Mouse (Mus musculus) adrenal gland, adult 2 months (tissue): ENCODE results near the gene Cd86. TPM values are rescaled to one million over a fixed set of nuclear protein-coding genes. Genes with fewer than 3 reads are reported as not detected.

Experiments
- DNase-seq: peaks from one replicate; pipeline ENCODE4 v3.0.0; 2021
- polyA plus RNA-seq: library from polyadenylated mRNA; depleted of rRNA; stranded (reverse); fragments of >200 nt; gene quantifications from 2 replicates; pipeline ENCODE4 v1.2.3, GENCODE M21; 2012
- total RNA-seq, 2 experiments: library from RNA; stranded (reverse); gene quantifications; 2 replicates each; pipeline ENCODE4 v1.2.3; 2021

Cd86 gene
- total and polyA plus RNA-seq, 3 experiments: 0.48 to 2.8 (median 1.6) TPM

DNA sequence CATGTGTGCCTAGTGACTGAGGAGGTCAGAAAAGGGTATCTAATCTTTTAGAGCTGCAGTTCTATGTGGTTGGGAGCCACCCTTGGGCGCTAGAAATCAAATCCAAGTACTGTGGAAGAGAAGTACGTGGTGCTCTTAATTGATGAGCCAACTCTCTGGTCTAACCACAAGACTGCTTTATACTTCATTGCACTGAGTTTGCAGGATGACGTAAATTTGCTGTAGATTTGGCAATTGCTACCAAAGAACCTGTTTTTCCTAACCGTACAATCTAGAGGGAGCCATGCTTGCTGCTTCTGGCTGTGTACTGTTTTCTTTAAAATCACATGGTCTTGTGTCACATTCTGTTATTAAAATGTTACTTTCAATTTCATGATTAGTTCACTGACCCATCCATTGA lies 10.0 kb downstream of the Cd86 start:
- DNase-seq: no peak

DNA sequence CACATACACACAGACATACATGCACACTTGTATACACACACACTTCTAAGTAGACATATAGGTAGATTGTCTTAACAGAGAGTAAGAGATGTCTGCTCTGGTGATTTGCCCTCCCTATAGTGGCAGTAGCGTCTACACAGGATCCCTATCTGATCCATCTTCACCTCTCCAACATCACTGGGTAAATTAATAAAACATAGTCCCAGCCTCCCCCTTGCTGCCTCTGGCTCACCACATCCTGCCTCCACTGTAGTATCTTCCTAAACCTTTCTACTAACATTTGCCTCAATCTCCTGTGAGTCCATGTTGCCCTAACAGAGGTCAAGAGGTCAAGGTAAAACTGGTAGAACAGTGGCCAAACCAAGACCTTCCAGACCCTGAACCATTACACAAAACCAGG lies 10.7 kb downstream of the Cd86 start:
- DNase-seq: no peak

DNA sequence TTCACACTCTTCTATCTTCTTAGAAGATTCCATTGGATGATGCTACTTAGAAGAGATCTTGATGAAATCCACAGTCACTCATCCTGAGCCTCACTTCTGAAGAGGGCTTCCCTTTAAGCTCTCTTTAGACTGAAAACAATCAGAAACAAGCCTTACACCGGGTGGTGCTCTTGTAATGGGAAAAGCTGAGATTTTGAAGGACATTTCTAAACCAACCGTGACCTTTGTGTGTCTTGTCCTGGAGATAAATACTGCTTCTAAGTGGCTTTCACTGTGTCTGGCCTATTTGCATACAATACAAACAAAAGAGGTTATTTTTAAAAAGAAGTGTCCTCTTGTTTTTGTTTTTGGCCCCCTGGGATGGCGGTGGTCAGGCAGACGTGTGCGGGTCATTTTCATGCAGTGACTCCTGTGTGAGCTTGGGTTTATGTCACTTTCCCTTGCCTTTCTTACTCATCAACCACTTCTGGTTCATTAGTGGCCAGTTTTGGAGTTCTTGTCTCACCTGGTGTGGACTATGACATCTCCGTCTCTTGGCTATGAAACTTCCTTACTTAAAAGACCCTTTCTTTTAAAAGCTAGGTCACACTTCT lies 14.6 kb downstream of the Cd86 start:
- no peak for DNase-seq

DNA sequence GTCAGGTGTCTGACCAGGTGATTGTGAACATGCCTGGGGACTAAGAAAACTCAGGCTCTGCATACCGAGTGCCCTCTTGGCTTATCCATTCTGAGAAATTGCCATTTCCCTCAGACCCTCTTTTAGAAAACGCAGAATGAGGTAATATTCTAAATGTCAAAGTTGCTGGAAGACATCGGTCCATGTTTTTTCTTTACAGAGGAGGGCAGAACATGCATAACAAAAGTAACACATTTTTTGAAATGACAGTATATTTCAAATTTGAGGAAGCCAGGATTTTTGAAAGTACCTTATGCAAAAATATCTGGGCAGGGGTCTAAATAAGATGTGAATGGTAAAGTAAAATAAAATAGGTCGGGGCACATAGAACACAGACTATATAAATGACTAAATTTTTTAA lies 15.4 kb downstream of the Cd86 start:
- DNase-seq: no peak

DNA sequence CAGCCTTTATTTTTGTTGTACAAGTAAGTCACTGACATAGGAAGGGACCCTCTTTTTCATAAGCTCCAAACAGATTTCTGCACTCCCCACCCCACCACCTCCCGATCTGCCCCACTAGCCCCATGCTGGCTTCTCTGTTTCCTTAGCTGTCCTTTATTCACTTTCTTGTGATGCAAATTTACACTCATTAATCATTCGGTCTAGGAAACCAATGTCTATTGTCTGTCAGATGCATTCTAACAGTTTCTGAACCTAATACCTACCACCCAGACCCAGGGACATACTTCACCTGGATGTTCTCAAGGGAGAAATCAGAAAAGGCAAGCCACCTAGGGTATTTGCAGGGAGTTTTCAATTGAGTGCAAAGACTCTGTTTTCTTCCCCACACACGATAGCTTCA lies 16.6 kb downstream of the Cd86 start:
- no peak for DNase-seq

DNA sequence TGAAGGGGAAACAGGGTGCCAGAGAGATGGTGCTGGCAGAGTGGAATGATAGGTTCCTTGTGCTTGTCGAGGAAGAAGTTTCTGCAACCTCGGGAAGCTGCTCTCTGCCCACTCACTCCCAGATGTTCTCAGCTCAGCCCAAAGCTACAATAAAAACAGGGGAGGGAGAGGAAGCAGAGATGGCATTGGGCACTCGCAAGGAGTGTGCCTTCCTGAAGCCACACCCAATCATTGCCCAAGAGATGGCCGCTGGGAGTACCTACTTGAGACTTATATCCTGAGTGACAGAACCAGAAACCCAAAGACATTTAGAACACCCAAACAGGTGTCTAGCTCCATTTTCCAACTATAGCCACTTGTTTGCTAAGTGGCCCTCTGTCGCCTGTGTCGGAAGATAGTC lies 20.8 kb downstream of the Cd86 start:
- no peak for DNase-seq

DNA sequence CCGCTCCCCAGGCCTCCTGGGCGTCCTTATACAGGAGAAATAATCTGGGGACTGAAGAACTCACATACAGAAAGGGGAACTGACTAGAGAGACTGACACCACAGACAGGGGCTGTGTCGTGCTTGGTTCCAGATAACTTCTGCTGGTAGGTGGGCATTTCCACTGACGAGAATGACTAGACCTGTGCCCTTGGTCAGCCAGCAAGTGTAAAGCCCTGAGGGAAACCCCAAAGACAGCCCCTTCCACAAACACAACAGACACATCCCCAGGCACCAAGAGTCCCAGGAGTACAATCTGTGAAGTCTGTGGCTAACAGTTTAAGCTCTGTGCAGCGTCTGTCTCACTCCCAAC lies 23.2 kb downstream of the Cd86 start:
- no peak for DNase-seq

DNA sequence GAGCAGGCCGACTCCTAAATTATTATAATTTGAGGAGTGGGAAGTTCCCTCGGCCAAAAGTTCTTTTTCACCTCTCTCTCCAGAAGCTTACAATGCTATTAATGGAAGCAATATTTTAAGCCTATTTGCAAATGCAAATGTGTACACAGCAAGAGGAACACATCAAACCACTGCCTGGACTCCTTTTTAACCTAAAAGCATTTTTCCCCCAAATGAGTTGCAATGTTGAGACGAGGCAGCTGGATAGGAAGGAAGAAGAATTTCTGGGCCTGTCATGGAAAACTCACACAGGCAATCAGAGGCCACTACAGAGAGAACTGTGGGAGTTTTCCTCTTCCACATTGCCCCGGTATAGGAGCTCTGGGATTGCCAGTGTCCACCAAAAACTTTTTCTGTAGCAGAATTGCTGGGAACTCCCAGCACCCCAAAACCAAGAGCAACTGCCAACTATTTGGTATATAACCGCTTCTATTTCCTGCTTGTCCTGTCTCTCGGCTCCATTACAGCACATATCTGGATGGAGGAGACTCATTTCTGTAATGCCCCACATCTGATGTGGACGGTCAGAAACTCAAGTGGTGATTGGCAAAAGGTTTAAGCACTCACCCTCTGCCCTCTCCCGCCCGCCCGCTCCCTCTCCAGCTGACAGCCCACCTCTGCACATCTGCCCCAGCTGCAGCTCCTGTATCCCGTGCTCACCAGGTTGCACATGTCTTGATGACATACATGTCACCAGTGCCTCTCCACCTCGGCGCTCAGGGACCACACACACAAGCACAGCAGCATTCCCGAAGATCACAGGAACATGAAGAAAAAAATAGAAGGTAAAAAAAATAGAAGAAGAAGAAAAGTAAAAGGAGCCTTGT lies 23.8 kb downstream of the Cd86 start:
- no peak for DNase-seq

DNA sequence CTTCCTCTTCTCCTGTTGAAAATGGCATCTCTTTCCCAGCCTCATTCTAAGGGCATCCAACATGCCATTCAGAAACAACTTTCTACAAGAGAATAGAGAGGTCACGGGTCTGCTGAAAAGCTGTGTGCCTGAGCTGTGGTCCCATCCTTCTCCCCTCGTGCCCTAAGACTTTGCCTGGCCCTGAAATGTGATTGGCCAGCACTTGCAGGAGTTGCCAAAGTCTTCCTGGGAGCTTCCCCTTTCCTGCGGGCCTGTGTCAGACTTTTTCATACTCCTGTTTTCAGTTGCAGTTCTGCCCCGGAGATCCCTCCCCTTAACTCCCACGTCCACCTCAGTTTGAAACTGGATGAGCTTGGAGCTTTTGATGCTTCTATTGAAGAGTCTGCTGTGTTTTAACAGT lies 24.9 kb downstream of the Cd86 start:
- no peak for DNase-seq

DNA sequence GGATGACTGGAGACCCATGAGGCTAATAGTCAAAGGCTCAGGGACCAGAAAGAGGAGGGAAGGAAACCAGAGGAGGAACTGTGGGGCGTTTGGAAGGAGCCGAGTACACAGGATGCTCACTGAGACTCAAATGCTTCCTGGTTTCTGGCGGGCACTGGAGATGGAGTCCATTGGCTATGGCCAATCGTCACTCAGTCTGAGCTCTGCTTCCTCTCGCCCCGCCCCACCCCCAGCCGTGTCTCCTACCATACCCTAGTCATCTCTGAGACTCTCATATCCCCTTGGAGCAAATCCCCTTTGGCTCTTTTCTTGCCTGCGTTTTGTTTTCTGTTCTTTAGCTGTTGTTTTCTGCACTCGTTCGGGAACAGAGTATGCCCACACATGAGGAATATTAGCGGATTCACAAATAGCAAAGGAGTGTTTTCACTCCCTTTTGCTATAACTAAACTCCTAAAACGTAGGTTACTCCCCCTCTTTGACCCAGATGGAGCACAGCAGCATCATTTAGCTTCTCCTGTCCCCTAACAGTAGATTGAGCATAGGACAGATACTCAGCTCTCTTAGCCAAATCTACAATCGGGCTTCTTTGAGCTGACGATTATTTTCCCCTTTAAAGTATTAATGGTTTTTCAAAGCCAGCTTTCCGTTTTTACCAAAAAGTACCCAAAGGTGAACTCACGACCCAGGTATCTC lies 25.9 kb downstream of the Cd86 start:
- DNase-seq: no peak

DNA sequence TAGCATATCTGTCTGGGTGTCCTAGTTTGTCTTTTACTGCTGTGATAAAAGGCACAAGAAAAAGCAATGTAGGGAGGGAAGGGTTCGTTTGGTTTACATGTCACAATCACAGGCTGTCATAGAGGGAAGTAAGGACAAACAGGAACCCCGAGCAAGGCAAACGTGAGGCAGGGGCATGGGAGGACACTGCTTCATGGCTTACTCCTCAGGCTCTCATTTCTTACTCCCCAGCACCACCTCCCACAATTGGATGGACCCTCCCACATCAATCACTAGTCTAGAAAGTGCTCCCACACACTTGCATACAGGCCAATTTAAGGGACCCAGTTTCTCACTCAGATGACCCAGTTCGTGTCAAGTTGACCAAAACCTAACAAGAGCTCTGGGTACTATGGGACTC lies 29.1 kb downstream of the Cd86 start:
- no peak for DNase-seq

DNA sequence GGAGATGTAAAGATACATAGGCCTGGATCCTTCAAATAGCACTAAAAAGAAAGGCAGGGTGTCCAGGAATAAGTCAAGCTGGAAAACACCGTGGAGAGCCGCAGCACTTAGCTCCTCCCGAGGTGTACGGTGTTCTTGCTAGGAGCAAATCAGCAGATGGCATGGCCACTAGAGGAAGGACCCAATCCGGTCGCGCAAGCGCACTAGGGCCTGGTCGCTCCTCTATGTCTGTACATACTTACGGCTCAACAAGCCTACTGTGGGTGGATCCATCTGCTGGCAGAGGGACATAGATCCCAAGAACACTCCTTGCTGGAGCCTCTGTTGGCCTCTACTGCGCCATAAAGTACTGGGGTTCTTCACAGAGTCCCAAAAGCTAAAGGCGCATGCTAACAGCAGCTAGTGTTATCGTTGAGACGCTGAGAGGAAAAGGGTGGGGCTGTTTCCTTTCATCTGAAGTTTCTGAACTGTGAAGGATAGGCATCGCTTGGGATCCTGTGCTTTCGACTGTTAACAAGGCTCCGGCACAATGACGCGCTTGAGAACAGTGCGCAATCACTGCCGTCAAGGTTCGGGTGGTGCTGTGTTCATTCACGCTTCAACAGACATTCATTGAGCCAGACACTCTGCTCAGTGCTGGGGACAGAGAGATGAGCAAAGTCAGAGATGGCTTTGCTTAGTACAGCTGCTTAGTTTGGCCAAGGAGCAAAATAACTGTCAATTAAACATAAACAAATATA lies 30.7 kb downstream of the Cd86 start:
- no peak for DNase-seq

DNA sequence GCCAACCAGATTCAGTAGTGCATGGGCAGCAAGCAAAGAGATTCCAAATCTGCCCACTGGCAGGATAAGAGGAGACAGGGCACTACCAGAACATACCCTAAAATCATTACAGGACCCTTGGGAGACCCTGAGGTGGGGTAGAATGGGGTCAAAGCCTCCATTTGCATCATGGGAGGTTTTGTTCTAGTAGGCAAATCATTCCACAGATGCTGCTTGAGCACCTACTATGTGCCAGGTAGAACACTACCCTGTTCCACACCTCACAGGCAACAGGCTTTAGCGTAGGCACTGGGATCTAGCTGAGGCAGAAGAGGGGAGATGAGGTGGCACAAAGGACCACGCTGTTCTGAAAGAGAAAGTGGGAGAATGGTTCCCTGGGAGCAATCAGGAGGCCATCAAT lies 31.5 kb downstream of the Cd86 start:
- no peak for DNase-seq

DNA sequence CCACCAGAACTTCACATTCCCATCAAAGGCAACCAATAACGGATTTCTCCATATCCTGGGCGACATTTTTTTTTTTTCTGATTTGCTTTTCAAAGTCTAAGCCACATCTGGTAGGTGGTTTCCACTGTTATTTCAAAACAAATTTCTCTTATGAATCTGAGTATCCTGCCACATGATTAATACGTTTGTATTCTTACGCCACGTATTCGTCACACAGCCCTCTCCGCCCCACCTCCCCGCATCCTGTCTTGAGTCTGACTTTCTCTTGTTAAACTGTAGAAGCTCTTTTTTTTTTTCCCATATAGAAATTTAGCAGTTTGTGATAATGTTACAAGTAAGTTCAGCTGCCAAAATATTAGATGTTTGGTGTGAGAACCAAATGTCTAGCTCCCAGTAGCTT lies 33.7 kb downstream of the Cd86 start:
- DNase-seq: no peak

DNA sequence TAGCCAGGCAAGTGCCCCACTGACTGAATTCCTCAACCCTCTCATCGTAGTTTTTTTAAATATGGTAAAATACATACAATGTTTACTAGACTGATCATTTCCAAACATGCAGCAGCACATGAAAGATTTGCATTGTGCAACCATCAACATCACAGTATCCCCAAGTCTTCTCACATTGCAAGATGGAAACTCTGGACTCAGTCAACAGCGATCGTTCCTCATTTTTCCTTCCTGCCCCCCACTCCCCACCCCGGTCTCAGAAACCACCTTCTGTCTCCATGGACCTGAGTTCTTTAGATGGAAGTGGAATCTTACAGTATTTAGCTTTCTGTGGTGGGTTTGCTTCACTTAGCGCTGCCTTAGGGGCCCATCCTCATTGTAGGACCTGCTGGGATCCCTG lies 34.3 kb downstream of the Cd86 start:
- DNase-seq: no peak

DNA sequence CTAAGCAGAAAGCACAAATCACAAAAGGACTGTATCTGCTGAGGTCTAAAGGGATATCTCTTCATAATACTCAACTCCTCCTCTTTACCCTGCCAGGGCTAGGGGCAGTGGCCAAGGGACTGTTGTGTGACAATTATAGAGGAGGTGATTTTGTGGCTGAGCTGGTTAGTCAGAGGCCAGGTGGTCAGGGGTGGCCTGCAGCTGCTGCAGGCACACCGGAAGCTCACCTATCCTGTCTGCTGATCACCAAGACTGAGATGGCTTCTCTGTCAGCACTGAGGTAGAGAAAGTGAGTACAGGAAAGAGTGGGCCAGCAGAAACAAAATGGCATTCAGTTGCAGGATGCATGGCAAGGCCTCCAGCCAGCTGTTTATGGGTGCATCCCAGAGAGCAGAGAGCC lies 38.1 kb downstream of the Cd86 start:
- DNase-seq: no peak

DNA sequence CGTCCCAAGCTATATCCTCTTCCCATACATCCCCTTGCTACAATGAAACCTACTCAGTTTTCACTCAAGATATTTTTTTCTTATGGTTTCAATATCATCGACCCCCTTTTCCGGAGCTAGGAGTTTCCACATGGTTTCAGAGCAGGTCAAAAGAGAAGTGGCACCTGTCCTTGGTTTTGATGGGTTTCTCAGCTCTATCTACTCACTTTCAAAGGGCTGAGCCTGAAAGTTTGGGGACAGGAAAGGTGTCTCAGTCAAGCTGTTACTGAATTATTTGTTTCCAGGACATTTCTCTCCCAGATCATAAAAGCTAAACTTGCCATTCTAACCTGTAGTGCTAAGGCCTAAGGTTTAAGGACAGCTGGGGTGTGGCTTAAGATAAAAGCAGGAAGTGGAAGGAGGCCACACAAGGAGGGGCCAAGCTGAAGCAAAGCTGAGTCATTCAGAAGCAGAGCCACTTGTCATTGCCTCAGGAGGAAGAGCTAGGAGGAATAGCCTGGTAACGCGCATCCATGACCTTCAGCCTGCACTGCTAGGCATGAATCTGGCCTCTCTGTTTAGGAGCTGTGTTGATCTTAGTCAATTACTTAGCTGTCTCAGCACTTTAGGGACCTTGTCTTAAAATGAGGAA lies 39.2 kb downstream of the Cd86 start:
- peak; percentile 40 for DNase-seq

DNA sequence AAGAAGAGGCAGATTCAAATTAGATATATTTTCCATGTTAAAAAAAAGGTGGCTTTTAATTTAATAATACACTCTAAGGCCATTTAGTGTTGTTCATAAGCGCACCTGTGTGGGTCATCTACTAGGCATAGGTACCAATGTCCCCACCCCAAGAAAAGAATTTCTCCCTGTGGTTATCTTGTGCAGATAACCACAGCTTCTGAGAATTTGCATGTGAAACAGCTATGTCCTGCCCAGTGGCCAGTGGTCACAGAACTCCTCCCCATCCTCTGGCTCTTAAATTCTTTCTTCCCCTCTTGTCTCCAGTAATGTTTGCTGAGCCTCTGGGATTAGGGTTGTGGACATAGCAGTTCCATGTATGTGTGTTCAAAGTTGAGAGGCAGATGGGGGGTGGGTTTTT lies 40.0 kb downstream of the Cd86 start:
- DNase-seq: no peak

DNA sequence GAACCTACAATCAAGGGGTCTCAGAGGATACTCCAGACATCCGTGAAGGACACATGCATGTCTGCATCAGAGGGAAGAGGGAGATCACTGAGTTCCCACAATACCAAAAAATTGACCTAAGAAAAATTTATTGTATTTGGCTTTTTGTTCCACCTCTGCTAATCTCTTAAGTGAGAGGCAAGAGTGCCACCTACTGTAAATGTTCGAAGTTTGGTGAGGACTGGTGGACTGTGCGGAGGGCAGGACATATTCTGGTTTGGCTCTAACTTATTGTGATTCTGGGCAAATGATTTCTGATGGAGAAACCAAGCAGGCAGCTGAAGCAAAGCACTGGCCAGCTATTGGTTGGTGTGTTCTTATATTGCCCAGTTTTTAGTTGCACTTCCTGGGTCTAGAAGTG lies 43.6 kb downstream of the Cd86 start:
- no peak for DNase-seq

DNA sequence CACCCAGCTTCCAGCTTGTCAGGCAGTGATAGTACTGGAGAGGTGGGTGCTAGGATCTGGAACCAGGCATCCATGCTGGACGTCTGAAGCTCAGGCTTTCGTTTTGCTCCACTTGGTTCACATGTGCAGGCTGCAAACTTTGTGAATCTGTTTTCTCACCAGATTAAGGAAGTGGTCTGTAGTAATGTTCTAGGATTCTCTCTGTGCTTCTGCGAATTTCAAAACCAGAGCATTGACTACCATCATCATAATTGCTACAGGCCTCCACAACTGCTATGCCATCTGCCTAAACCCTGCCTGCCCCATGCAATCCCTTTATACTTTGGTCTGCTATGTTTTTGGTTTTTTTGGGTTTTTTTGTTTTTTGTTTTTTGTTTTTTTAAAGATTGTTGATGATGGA lies 44.8 kb downstream of the Cd86 start:
- DNase-seq: no peak

DNA sequence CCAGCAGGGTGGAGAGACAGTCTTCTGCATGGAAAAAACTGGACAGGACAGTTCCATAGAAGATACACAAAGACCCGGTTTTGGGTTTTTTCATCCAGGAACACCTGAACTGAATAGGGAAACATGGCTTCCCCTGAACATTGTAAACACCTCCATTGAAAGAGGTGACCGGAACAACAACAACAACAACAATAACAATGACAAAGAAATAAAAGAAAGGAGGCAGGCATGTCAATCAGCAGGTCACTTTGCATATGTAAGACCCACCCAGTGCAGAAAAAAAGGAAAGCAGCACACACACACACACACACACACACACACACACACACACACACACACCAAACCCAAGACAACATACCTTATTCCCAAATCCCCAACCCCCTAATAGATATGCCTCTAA lies 52.2 kb downstream of the Cd86 start:
- no peak for DNase-seq

DNA sequence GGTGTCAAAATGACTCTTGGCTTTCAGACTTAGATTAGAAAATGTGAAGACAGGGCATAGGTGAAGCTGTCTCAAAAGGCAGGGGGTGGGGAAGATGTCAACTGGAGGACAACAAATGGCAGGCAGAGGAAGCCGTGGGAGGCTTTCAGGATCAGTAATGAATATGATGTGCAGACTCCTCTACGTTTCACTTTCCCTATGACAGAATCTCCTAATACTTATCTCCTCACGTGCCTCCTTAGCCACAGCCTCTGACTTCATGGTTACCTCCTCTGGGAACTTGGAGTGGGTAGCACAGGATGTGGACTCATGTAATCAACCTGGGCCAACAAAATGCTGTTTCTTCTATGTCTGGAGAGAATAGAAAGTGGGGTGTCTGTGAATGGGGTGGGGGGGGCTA lies 63.2 kb downstream of the Cd86 start:
- DNase-seq: no peak
